Mouse (Mus musculus) heart, postnatal 36 days (tissue): ENCODE measurements around the gene Proser1. TPM values are rescaled to one million over a fixed set of nuclear protein-coding genes. Genes with fewer than 3 reads are reported as not detected.

ENCODE experiments used
- DNase-seq, 2 experiments: peaks; one replicate each; pipeline ENCODE4 v3.0.0; 2021 to 2022
- intact Hi-C: fragments of 180-260 bp; cut with DNase I; formaldehyde crosslinking; loops from one replicate; pipeline ENCODE4 v1.15.1; 2025
- total RNA-seq, 2 experiments: library from RNA; stranded (reverse); gene quantifications; 2 replicates each; pipeline ENCODE4 v1.2.3; 2021

The Proser1 gene
- total RNA-seq, 2 experiments from 2014 or later = 7.6 to 11.0 TPM

GRCm38 (mm10) chr3:53464146-53464698 is 756 bp downstream of the Proser1 start:
- DNase-seq = no peak
- intact Hi-C loops = loop anchor here (5.0 to 10.0 kb wide), 3 partner anchors 447 to 1899 kb away; partner anchors contain the start of genes Cog6, Foxo1 and Setd7

- no peak for DNase-seq
- intact Hi-C loops = loop anchor here (10.0 kb wide), 2 partner anchors 1201 to 1901 kb away; partner anchors contain the start of genes Foxo1 and Setd7
Measured at GRCm38 (mm10) chr3:53465330-53465729, 1.9 kb downstream of the Proser1 start.

GRCm38 (mm10) chr3:53466481-53466880 is 3.0 kb downstream of the Proser1 start:
- intact Hi-C loops = loop anchor here (10.0 kb wide), 2 partner anchors 1202 to 1902 kb away; partner anchors contain the start of genes Foxo1 and Setd7
- DNase-seq = no peak

- no peak for DNase-seq
- intact Hi-C loops = loop anchor here (10.0 kb wide), 2 partner anchors 1203 to 1903 kb away; partner anchors contain the start of genes Foxo1 and Setd7
Measured at GRCm38 (mm10) chr3:53467356-53467755, 3.9 kb downstream of the Proser1 start.

- intact Hi-C loops = loop anchor here (10.0 kb wide), 2 partner anchors 1205 to 1905 kb away; partner anchors contain the start of genes Foxo1 and Setd7
- no peak for DNase-seq
Measured at GRCm38 (mm10) chr3:53469650-53470049, 6.2 kb downstream of the Proser1 start.

- intact Hi-C loops = no loop called here
- DNase-seq = no peak
Measured at GRCm38 (mm10) chr3:53472061-53472460, 8.6 kb downstream of the Proser1 start.

GRCm38 (mm10) chr3:53474179-53474578 is 10.7 kb downstream of the Proser1 start:
- intact Hi-C loops = loop anchor here (2.0 kb wide), 1 partner anchor 19 kb away; no protein-coding TSS in a partner anchor
- DNase-seq = no peak

- intact Hi-C loops = loop anchor here (2.0 kb wide), 1 partner anchor 17 kb away; no protein-coding TSS in a partner anchor
- DNase-seq = peak in 1 of 2 experiments; percentile 45
Measured at GRCm38 (mm10) chr3:53475889-53476288, 12.4 kb downstream of the Proser1 start.

- DNase-seq = no peak
- intact Hi-C loops = no loop called here
Measured at GRCm38 (mm10) chr3:53477468-53477867, 14.0 kb downstream of the Proser1 start.

- DNase-seq = no peak
- intact Hi-C loops = no loop called here
Measured at GRCm38 (mm10) chr3:53478419-53479046, 15.1 kb downstream of the Proser1 start.

- no peak for DNase-seq
- intact Hi-C loops = no loop called here
Measured at GRCm38 (mm10) chr3:53483414-53484059, 20.1 kb downstream of the Proser1 start.

GRCm38 (mm10) chr3:53486561-53486960 is 23.1 kb downstream of the Proser1 start:
- no peak for DNase-seq
- intact Hi-C loops = no loop called here

- DNase-seq = no peak
- intact Hi-C loops = no loop called here
Measured at GRCm38 (mm10) chr3:53486996-53487576, 23.6 kb downstream of the Proser1 start.

GRCm38 (mm10) chr3:53488353-53488752 is 24.9 kb downstream of the Proser1 start, which contains the start of gene Stoml3:
Gene Stoml3 (plus strand): TSS chr3:53488653.
- intact Hi-C loops = no loop called here
- DNase-seq = no peak

GRCm38 (mm10) chr3:53498351-53498905 is 35.0 kb downstream of the Proser1 start:
- peak in 1 of 2 experiments; percentile 13 for DNase-seq
- intact Hi-C loops = no loop called here

GRCm38 (mm10) chr3:53502428-53502827 is 39.0 kb downstream of the Proser1 start:
- no peak for DNase-seq
- intact Hi-C loops = no loop called here

GRCm38 (mm10) chr3:53513096-53513495 is 49.6 kb downstream of the Proser1 start:
- no peak for DNase-seq
- intact Hi-C loops = no loop called here

GRCm38 (mm10) chr3:53514221-53515065 is 51.0 kb downstream of the Proser1 start:
- intact Hi-C loops = no loop called here
- no peak for DNase-seq

- intact Hi-C loops = loop anchor here (10.0 kb wide), 1 partner anchor 792 kb away; no protein-coding TSS in a partner anchor
- no peak for DNase-seq
Measured at GRCm38 (mm10) chr3:53522794-53523193, 59.3 kb downstream of the Proser1 start.
